Mouse (Mus musculus) CH12.LX (cell line): ENCODE measurements at regions not wholly inside any gene's neighbourhood (a gene's known extent, or its start where the extent isn't known, plus 50 kb on each side); places are given as distances from the start of the nearest gene placed in this dataset.

Experiments
- CTCF ChIP-seq, 2 experiments: IDR thresholded peaks in 1 of 2; conservative IDR thresholded peaks in 1 of 2; 2 replicates each; pipeline ENCODE4 v1.5.1; 2011 to 2012; ENCODE audit warnings: low read depth in 2 of 2, low read length in 2 of 2, improper control_type of control experiment in 1 of 2, inconsistent platforms in 1 of 2, mild to moderate bottlenecking in 1 of 2, moderate library complexity in 1 of 2
- EP300 ChIP-seq: IDR thresholded peaks from 2 replicates; pipeline ENCODE4 v1.6.1; 2011; ENCODE audit warnings: low read length, improper control_type of control experiment
- MAX ChIP-seq: IDR thresholded peaks from 2 replicates; pipeline ENCODE4 v1.6.1; 2011; ENCODE audit warnings: low read length, improper control_type of control experiment
- MAZ ChIP-seq: IDR thresholded peaks from 2 replicates; pipeline ENCODE4 v1.6.1; 2012; ENCODE audit warnings: low read depth, mild to moderate bottlenecking, inconsistent platforms, low read length, improper control_type of control experiment, moderate library complexity
- POLR2A ChIP-seq: IDR thresholded peaks from 2 replicates; pipeline ENCODE4 v1.6.1; 2011; ENCODE audit warnings: low read depth, mild to moderate bottlenecking, improper control_type of control experiment, low read length
- TCF12 ChIP-seq: IDR thresholded peaks from 2 replicates; pipeline ENCODE4 v1.6.1; 2014; ENCODE audit warnings: low read depth, mild to moderate bottlenecking, inconsistent platforms, low read length, improper control_type of control experiment
- USF2 ChIP-seq: conservative IDR thresholded peaks from 2 replicates; pipeline ENCODE4 v1.6.1; 2011; ENCODE audit warnings: low read depth, low read length, improper control_type of control experiment
- ZKSCAN1 ChIP-seq: IDR thresholded peaks from 2 replicates; pipeline ENCODE4 v1.6.1; 2012; ENCODE audit warnings: low read depth, inconsistent platforms, low read length, improper control_type of control experiment, borderline replicate concordance

- TF ChIP-seq POLR2A (no peak), EP300 (no peak), MAX (no peak), MAZ (no peak), CTCF (conservative IDR thresholded peaks at IDR 0.05 in 1 of 2, IDR thresholded peaks at IDR 0.05 in 1 of 2; ENCODE audit: low read depth in 2 of 2, low read length in 2 of 2) (no peak), ZKSCAN1 (no peak), USF2 (no peak), TCF12 (no peak)
Measured at GRCm38 (mm10) chr6:31886931-31887330, 163.1 kb upstream of the 1700012A03Rik start.
